In genomic region chr13:53783492-53783891, GRCm38 (mm10) we compare ENCODE assay signal across 8 mouse cellular contexts.
DNase-seq lines count a peak whose midpoint lies in the region; ATAC-seq lines count a peak whose summit lies in the region.

No protein-coding gene starts in this region.

- H3K4me2 ChIP-seq in heart, embryonic 12.5 days: no peak overlapping the region
- H3K4me2 ChIP-seq in forebrain, embryonic 14.5 days (ENCODE audit: low read length): no peak overlapping the region
- no peak overlapping the region for H3K4me2 ChIP-seq in hindbrain, embryonic 14.5 days (replicated peaks)
- H3K4me2 ChIP-seq in midbrain, embryonic 13.5 days (replicated peaks): no peak overlapping the region

- H3K27me3 ChIP-seq in heart, embryonic 12.5 days (replicated peaks): peaks cover 7% of the 10 kb centered on the region; the same call in 1 of the 2 replicates
- 0 out of 2 replicates have a peak, but pooled peaks cover 2% of the 10 kb centered on the region for H3K27me3 ChIP-seq in forebrain, embryonic 14.5 days (replicated peaks; ENCODE audit: control insufficient read depth, insufficient read depth, low read length)
- H3K27me3 ChIP-seq in hindbrain, embryonic 14.5 days (ENCODE audit: control insufficient read depth, insufficient read depth, low read length): no peaks in the 10 kb centered on the region
- no peaks in the 10 kb centered on the region for H3K27me3 ChIP-seq in midbrain, embryonic 13.5 days
- H3K27me3 ChIP-seq in splenic B cell, adult 2 months (ENCODE audit: control insufficient read depth, insufficient read depth, low read length, poor library complexity, severe bottlenecking): no peaks in the 10 kb centered on the region

- no peak overlapping the region for H3K27ac ChIP-seq in heart, embryonic 12.5 days (ENCODE audit: poor library complexity, severe bottlenecking)
- no peak overlapping the region for H3K27ac ChIP-seq in forebrain, embryonic 14.5 days (ENCODE audit: low read depth, low read length)
- H3K27ac ChIP-seq in hindbrain, embryonic 14.5 days: no peak overlapping the region
- H3K27ac ChIP-seq in midbrain, embryonic 13.5 days: no peak overlapping the region

- 20% methylated on average over 6 of the region's 6 CpGs for WGBS in heart, embryonic 12.5 days
- 18% methylated on average over 6 of the region's 6 CpGs for WGBS in forebrain, embryonic 14.5 days
- WGBS in hindbrain, embryonic 14.5 days: 21% methylated on average over 6 of the region's 6 CpGs
- 23% methylated on average over 6 of the region's 6 CpGs for WGBS in midbrain, embryonic 13.5 days

- no peak for ATAC-seq in heart, embryonic 12.5 days (ENCODE audit: insufficient number of reproducible peaks, low FRiP score)
- ATAC-seq in cerebellum, adult (ENCODE audit: insufficient number of reproducible peaks, low FRiP score, low TSS enrichment): peak; percentile 84
- ATAC-seq in forebrain, embryonic 14.5 days: peak; percentile 72
- peak; percentile 71; the same call in 1 of the 2 replicates for ATAC-seq in hindbrain, embryonic 14.5 days (ENCODE audit: low FRiP score)
- peak; percentile 82 for ATAC-seq in midbrain, embryonic 13.5 days

- no peak overlapping the region for H3K4me3 ChIP-seq in heart, embryonic 12.5 days
- no peak overlapping the region for H3K4me3 ChIP-seq in forebrain, embryonic 14.5 days (ENCODE audit: low read depth, low read length)
- H3K4me3 ChIP-seq in hindbrain, embryonic 14.5 days (replicated peaks; ENCODE audit: low read length): no peak overlapping the region
- H3K4me3 ChIP-seq in midbrain, embryonic 13.5 days (replicated peaks): no peak overlapping the region

- peaks cover 4% of the 10 kb centered on the region; the same call in 1 of the 2 replicates for H3K9me3 ChIP-seq in heart, embryonic 12.5 days (replicated peaks)
- no peaks in the 10 kb centered on the region for H3K9me3 ChIP-seq in forebrain, embryonic 14.5 days (replicated peaks; ENCODE audit: control insufficient read depth, low read length)
- no peaks in the 10 kb centered on the region for H3K9me3 ChIP-seq in hindbrain, embryonic 14.5 days (ENCODE audit: control insufficient read depth, low read length)
- H3K9me3 ChIP-seq in midbrain, embryonic 13.5 days: 0 out of 2 replicates have a peak, but pooled peaks cover 3% of the 10 kb centered on the region

- H3K9ac ChIP-seq in heart, embryonic 12.5 days: no peak overlapping the region
- no peak overlapping the region for H3K9ac ChIP-seq in forebrain, embryonic 14.5 days (ENCODE audit: low read length)
- H3K9ac ChIP-seq in hindbrain, embryonic 14.5 days: no peak overlapping the region
- no peak overlapping the region for H3K9ac ChIP-seq in midbrain, embryonic 13.5 days (replicated peaks)

- peak; percentile 93 for DNase-seq in heart, adult 11 months
- peak; percentile 93 for DNase-seq in forebrain, embryonic 14.5 days (ENCODE audit: low spot score)
- DNase-seq in hindbrain, embryonic 14.5 days (ENCODE audit: low spot score): peak; percentile 96
- peak; percentile 88 to 91 for DNase-seq in left cerebral cortex, adult 18-20 months (ENCODE audit: low spot score in 2 of 2)
- DNase-seq in splenic B cell, adult 2 months (ENCODE audit: low read depth, low spot score): peak; percentile 40

- no peaks in the 10 kb centered on the region for H3K36me3 ChIP-seq in heart, embryonic 12.5 days
- H3K36me3 ChIP-seq in forebrain, embryonic 14.5 days (ENCODE audit: control insufficient read depth, insufficient read depth, low read length): no peaks in the 10 kb centered on the region
- H3K36me3 ChIP-seq in hindbrain, embryonic 14.5 days (replicated peaks; ENCODE audit: control insufficient read depth, insufficient read depth): no peaks in the 10 kb centered on the region
- H3K36me3 ChIP-seq in midbrain, embryonic 13.5 days: no peaks in the 10 kb centered on the region
- H3K36me3 ChIP-seq in splenic B cell, adult 2 months (ENCODE audit: control insufficient read depth, insufficient read depth, low read length, poor library complexity, severe bottlenecking): no peaks in the 10 kb centered on the region

- H3K4me1 ChIP-seq in heart, embryonic 12.5 days (replicated peaks): no peaks in the 10 kb centered on the region
- no peaks in the 10 kb centered on the region for H3K4me1 ChIP-seq in forebrain, embryonic 14.5 days (ENCODE audit: control insufficient read depth, insufficient read depth, low read length)
- H3K4me1 ChIP-seq in hindbrain, embryonic 14.5 days (replicated peaks; ENCODE audit: control insufficient read depth, insufficient read depth, low read length): no peaks in the 10 kb centered on the region
- no peaks in the 10 kb centered on the region for H3K4me1 ChIP-seq in midbrain, embryonic 13.5 days (replicated peaks)

Comparison
In these comparisons a context has a peak if more than half of its experiments do, and no peak if none do; other contexts are left out.
1. DNase-seq: peak in every context shown above with its lines; median percentile 96 in hindbrain, embryonic 14.5 days; 93 in heart, adult 11 months; 93 in forebrain, embryonic 14.5 days; 90 in left cerebral cortex, adult 18-20 months; 40 in splenic B cell, adult 2 months.